Mouse (Mus musculus) WW6 (cell line): Measurements from ENCODE around the gene Tcp11.

ENCODE experiments used
- DNase-seq: peaks from one replicate; pipeline ENCODE4 v3.0.0-alpha.2; 2013; ENCODE audit warnings: low read depth, low spot score

The Tcp11 gene

DNA sequence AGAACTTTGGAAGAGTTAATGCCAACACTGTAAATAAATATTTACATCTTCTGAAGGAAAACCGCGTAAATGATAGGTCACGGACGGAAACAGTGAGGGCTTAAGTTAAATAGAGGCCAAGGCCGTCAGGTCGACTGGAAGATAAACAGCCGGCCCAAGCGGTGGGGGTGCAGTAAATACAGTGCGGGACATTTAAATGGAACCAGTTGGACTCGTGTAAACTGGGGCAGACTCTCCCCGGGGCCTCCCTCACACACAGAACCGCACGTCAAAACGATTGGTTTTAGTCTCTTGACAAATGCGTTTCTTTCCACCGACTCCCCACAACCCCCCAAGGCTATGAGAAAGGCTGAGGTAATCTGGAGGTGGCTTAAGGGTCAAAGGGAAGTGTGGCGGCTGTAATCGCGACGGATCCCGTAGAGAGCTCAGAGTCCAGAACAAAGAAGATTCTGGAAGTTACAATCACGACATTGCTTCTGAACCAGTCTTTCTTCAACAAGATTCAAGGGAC lies 4.0 kb upstream of the Tcp11 start:
- no peak for DNase-seq

DNA sequence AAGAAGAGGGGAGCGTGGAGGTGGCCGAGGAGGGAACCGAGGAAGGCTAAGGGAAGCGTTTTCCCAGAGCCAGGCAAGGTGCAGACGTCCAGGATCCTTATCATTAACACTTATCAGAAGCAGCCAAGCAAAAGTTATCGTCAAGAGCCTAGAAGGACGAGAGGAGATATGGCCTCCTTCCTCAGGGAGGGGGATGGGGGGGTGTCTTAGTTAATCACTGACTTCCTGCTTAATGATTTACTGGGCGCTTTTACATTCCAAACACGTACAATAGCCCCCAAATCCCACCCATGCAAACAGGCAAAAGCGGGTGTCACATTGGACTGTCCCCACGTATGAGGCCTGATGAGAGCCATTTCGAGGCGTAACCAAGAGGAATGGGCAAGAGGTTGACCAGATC lies 2.4 kb upstream of the Tcp11 start:
- no peak for DNase-seq

DNA sequence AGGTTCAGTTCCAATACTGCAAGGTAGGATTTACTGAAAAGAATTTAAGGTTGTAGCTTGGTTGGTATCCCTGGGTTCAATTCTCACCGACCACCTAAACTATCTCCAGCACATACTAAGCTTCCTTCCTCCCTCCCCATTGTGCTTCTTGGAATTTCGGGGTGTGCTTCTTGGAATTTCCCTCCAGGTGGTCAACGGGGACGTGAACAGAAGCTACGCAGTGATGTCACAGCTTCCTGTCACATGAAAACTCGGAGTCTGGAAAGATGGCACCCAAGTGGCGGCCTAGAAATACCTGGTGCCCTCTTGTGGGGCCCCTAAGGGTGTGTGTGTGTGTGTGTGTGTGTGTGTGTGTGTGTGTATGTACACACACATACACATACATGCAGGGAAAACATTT lies 1.4 kb upstream of the Tcp11 start:
- no peak for DNase-seq

DNA sequence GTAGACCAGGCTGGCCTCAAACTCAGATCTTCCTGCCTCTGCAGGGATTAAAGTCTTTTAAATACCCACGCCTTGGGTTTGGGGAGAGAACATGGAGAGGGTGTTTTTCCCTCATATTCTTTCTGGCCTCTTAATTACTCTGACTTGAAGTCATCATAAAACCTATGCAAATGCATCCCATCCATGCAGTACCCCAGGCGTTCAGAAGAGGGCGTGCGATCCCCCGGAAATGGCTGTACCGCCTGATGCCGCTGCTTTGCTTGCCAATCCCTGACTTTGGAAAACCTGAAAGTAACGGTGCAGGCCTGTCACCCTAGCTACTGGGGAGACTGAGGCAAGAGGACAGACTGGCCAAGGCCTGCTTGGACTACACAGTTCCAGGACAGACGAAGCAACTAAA lies 946 bp upstream of the Tcp11 start:
- peak; percentile 73 for DNase-seq

DNA sequence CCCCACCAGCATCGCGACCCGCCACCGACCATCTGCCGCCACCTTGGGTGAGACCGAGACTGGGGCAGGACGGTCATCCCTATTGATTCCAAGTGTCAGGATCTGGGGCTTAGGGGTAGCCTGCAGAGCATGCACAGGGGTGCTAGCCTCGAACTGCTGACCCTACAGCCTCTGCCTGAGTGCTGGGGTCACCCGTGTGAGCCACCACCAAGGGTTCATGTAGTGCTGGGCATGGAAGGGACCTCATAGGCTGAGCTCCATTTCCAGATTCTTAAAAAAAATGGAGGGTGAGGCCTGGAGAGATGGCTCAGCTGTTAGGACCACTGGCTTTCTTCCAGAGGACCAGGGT lies 352 bp upstream of the Tcp11 start:
- DNase-seq, result no peak

DNA sequence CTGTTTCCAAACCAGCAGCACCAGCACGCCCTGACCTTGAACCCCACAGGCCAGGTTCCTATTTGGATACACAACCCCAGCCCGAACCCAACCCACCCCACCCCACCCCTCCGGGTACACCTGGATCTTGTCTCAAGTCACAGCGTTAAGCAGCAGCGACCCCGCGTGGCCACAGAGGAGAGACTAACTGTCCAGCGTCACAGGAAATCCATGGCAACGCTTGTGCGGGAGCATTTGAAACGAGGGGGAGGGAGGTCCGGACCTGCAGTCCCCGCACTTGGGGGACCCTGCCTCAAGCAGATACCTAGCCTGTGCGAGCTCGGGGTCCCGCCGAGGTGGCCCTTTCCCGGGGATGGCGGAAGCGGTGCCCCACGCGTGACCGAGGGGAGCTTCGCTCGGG lies 821 bp downstream of the Tcp11 start:
- peak; percentile 96 for DNase-seq

DNA sequence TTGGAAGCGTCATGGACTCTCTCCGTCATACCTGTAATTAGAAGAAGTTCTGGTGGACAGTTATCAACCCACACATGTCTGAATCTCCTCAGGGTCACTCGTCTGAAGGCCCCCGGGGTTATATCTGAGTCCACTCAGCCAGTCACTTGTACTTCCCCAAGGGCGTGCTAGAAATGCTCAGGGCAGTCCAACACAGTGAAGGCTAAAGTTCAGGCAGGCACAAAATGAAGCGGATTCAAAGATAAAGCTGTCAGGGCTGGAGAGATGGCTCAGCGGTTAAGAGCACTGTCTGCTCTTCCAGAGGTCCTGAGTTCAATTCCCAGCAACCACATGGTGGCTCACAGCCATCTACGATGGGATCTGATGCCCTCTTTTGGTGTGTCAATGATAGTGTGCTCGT lies 2.4 kb downstream of the Tcp11 start:
- no peak for DNase-seq

DNA sequence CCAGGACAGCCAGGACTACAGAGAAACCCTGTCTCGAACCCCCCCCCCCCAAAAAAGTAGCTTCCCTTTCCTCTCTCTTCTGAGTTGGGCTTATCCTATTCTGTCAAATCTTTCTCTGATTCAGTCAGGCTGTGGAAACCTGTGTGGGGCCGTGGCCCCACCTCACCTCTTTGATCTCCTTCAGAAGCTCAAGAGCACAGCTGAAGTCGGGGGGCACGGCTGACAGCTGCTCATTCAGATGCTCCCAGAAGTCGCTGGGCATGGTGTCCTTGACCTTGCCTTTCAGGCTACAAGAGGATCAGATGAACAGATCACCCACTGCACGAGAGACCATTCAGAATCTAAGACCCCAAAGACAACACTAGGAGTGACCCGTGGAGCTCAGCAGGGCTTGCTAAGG lies 6.0 kb downstream of the Tcp11 start:
- DNase-seq, result no peak

DNA sequence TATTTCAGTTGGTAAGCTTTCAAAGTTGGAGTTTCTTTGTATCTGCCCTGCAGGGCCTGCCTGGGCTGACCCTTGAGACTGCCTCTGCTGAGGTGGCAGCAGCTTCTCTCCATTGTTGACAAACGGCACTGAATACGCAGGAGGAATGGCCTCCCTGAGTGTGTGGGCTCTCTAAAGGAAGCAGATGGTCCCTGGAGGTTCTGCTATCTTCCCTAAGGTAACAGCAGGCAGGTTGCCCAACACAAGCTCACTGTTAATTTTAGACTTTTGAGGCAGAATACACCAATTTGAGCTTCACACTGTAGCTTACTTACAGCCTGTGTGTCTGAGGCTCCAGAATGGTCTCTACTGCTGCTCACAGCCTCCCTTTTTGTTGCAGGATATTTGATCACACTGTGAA lies 7.7 kb downstream of the Tcp11 start:
- no peak for DNase-seq

DNA sequence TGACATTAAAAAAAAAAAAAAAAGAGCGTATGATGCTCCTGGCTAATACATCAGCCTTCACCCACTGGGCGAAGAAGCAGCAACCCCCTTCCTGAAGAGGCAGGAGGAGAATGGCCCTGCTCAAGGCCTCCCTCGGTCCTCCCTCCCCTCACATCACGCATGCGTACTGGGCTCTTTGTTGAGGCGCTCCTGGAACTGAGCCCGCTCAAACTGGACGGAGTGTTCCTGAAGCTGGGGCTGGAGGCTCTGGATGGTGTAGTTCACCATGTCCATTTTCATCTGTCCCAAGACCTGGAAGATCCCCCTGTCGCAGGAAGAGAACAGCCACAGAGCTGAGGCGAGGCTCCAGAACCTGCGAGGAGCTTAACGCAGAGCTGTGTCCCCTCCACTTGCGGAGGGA lies 10.2 kb downstream of the Tcp11 start:
- no peak for DNase-seq

DNA sequence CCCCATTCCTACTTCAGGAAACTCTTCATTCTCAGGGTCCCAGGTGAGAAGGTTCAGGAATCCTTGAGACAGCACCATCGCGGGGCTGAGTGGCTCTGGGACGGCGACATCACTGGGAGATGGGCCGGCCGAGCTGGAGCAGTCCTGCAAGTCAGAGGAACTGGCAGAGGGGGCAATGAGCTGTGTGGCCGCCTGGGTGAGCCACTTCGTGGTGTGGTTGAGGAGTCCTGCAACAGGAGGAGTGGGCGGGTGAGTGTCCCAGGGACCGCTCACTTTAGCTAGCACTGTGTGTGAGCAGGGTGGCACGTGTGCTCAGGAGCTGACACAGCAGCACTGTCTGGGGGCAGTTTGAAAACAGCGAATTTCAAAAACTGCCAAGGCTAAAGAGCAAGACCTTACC lies 11.0 kb downstream of the Tcp11 start:
- no peak for DNase-seq

DNA sequence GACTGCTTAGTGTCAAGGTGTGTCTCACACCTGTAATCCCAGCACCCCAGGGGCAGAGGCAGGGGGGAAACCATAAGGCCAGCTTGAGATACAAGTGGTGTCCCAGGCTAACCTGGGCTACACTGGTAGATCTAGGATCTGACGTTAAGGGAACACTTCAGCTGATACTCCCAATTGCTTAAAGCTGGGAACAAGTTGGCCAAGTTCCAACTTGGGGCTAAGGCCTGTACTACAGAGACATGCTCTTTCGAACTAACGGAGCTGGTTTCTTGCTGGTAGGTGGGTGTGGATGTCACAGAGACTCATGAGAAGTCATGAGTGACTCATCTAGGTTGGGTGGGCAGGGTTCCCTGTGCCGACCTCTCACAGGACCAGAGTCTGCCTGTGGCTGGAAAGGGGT lies 13.1 kb downstream of the Tcp11 start:
- no peak for DNase-seq

DNA sequence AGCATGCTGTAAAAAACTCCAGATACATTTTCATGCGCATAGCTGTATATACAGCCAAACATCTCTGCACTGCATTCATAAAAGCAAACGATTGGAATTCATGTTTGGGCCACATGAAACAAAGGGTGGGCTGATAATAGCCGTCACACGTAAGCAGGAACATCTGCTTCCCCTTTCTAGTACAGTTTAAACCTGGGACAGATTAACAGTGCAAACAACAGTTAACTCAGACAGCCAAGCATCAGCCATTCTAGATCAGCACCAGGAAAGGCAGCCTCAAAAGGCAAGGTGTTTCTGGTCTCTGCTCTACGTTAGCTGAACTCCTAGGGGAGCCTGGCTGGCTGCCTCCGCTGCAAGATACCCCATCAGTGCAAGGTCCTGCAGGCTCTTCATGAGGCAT lies 17.3 kb downstream of the Tcp11 start:
- no peak for DNase-seq

DNA sequence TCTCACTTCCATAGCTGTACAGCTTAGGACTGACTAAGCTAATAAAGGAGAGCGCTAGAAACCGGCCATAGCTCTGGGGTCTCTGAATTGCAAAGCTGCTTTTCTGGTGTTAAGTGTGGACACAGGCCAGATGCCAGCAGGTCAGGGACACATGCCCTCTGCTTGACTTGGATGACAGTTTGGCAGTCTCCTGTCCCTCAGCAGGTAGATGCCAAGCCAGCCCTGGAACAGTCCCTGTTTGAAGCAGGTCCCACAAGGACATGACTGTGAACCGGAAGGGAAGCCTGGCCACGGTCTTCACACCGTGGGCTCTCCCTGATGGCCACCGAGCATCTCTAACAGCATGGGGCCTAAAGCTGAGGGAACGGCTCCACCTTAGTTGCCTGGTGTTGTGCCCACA lies 17.7 kb downstream of the Tcp11 start:
- no peak for DNase-seq

DNA sequence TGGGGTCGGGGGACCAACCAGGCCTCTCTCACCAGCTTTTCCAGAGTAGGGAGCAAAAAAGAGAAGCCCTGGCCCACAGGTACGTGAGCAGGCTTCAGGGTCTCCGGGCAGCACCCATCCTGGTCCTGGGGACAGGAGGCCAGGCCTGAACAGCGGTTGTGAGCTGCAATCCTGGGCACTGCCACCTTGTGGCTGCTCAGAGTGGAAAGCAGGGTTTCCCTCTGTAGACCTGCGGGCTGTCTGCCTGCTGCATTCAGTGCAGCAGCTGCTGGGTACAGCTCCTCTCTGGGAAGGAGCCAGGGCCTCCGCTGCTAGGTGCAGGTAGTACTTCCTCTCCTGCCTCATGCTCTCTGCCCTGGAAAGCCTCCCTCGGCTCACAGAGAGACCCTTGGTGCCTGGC lies 19.0 kb downstream of the Tcp11 start:
- DNase-seq, result no peak

DNA sequence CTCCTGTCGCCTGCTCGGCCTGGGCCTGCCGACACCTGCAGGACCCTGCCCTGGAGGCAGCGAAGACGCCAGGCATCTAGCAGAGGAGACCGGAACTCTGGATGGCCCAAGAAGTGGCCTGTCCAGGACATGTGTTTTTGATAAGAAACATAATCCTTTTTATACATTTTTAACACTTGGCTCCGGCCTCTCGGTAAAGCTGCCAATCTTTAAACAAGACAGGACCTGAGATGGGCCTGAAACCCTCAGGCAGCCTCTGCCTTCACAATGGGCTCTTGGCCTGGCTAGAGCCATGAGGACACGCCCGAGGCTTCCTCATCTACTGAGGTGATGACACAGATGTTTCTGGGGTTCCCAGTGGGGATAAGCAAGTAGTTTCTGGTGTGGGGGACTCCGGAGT lies 19.8 kb downstream of the Tcp11 start:
- DNase-seq, result no peak

DNA sequence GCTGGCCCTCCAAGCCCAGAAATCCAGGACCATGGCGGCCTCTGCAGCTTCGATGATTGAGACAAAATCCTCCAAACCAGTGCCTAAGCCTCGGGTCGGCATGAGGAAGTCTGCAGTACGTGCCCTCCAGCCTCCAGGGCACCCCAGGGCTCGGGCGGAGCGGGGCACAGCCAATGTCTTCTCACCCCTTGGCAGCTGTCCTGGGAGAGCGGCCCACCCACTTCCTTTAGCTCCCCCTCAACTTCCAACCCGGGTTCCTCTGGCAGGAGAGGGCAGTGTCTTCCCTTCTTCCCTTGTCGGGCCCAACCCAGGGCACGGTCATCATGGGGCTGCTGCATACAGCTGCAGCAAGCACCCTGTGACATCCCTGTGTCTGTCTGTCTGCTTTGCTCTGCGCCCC lies 22.1 kb downstream of the Tcp11 start:
- no peak for DNase-seq

DNA sequence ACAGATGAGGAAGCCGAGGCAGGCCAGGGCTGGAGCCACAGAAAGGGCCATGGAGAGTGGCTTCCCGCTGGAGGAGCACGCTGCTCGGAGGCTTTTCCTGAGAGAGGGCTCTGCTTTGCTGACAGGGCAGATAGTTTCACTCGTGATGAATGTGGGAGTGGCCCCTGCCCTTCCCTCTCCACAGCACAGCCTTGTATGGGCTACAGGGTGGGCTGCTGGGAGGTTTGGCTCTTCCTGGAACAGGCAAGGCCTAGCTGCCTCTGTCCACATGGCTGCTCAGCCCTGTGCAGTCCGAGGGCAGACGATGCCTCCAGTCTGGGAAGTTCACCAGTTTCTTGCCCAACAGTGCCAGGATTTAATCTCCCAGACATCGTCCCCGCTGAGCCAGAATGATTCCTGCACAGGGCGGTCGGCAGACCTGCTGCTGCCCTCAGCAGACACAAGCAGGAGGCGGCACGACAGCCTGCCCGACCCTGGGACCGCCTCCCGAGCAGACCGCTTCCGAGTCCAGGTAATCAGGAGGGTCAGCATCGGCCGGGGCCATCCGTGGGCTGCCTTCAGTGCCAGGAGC lies 28.1 kb downstream of the Tcp11 start:
- no peak for DNase-seq

DNA sequence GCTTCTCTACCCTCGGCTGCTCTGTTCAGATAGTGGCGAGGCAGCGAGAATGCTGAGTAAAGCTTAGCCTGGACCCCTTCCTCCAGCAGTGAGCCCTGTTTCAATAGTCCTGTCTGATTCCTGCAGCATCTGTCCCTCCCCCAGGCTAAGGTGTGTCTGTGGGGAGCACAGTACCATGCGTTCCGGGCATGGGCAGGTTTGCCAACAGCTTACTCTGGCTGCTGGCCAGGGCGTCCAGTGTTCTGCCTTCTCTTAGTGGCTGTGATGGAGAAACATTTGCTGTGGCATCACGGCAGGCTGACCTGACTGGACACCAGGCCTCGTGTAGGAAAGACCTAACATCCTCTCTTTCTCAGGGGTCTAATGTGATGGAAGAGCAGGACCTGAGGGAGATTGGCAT lies 30.2 kb downstream of the Tcp11 start:
- DNase-seq, result no peak

DNA sequence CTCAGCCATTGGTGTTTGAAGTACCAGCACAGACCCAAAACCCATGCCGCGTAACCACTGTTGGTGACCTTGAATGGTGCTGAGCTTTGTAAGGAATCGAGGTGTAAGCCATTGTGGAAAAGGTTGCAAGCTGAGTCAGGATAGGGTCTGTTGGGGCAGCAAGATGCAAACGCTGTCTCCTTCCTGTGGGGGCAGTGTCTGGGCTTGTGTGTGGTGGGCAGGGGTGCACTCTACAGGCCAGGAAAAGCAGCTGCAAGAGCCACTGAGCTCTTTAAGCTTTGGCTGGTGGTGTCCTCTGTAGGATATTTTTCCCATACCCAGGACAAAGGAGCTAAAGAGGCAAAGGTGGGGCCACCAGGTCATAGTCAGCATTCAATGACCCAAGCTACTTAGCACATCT lies 32.0 kb downstream of the Tcp11 start:
- peak; percentile 66 for DNase-seq

DNA sequence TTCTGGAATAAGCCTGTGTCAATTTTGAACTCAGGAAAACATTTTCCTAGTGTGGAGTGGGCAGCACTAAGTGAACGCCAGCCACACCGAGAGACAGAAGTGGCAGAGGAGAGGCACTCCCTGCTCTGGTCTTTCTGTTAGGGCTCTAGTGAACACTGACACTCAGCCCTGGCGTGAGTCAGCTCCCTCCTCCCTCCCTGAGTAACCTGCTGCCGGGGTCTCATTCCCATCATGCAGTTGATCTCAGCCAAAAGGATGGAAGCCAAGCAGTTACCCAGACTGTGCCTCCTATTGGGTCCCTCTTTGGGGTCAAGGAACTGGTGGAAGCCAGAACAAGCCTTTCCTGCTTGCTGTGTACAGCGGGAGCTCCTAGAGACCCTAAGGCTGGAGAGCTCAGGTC lies 32.9 kb downstream of the Tcp11 start:
- no peak for DNase-seq

DNA sequence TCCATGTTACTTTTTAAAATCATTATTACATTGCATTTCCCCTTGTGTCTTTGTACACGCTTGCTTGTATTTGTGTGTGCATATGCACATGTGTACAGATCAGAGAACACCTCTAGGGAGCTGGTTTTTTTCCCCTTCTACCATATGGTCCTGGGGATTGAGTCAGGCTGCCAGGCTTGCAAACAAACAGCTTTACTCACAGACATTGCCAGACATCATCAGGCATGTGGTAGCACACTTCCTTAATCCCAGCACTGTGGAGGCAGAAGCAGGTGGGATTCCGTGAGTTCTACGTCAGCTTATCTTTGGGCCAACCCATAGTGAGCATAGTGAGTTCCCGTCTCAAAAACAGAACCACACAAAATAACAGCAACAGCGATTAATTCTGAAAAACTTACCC lies 33.4 kb downstream of the Tcp11 start:
- DNase-seq, result no peak

DNA sequence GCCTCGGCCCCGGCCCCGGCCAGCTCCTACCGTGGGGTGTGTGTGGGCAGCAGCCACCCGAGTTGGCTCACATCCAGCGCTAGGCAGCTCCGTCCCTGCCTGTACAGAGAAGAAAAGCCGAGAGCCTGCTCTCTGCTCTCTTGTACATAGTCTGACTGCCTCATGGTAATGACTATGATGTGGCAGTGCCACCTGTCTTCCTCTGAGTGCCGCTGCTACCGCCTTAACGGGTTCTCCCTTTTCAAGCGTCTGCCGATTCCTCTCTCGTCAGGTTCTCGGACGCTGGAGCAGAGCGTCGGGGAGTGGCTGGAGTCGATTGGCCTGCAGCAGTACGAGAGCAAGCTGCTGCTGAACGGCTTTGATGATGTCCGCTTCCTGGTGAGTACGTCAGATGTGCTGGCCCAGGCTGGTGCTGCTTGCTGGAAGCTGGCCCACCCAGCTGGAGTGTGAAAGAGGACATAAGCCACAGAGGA lies 38.1 kb downstream of the Tcp11 start:
- no peak for DNase-seq

DNA sequence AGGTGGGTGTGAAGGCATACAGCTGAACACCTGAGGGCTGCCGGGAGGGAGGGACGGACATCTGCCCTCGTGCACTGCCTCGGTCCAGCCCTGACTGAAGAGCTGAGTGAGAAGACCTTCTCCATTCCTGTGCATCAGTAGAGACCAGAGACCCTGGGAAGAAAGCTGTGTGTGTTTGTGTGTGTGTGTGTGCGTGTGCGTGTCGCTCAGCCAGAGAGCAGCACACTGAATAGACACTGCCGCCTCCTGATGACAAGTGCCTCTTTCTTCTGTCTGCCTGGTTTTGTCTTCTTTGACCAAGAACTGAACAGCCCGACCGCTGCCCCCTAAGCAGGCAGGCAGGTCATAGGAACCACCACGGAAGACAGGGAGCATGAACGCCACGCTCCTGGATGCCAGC lies 39.1 kb downstream of the Tcp11 start:
- DNase-seq, result no peak
